Mouse (Mus musculus): ENCODE data around the gene Myocos. TPM values are rescaled to one million over a fixed set of nuclear protein-coding genes. Genes with fewer than 3 reads are reported as not detected.

The Myocos gene
- polyA plus RNA-seq, 1 experiment from 2014 or later = not detected

DNA sequence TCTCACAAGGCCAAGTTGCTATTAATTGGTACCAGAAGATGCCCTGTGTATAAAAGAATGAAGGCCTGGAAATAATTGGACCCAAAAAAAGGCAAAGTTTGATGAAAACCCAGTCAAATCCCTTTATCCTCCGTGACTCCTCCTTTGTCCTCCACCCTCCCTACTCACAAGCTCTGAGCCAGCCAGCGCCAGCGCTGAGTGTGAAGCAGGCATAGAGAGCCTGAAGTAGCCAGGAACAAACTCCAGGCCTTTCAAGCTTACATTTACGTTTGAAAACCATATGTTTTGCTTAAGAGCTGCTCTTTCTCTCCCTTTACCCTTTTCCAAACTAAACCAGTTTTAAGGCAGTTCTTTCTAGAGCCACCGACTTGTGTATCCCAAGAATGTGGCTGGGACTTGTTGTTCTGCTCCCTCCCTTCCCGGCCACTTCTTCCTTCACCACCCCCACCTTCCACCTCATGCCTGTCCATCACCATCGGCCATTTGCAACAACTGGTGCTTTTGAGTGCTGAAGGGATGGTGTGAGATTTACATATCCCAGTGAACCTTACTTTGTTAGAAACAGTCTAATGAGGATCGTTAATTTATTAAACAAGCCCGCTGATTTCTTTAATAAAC lies 48.3 kb downstream of the Myocos start:
- H3K36me3 ChIP-seq = no peaks in the 10 kb centered on the region
- no peaks in the 10 kb centered on the region for H3K9me3 ChIP-seq
- H3K27me3 ChIP-seq = no peaks in the 10 kb centered on the region
- H3K4me2 ChIP-seq = no peak overlapping the region
- H3K4me3 ChIP-seq = no peak overlapping the region
- no peak for ATAC-seq (ENCODE audit: borderline replicate concordance, extremely low read depth, low FRiP score, low TSS enrichment)
- WGBS = 37% methylated on average over 9 of the region's 9 CpGs
- no peak overlapping the region for H3K27ac ChIP-seq
- H3K4me1 ChIP-seq = no peaks in the 10 kb centered on the region
- no peak overlapping the region for H3K9ac ChIP-seq

- no peaks in the 10 kb centered on the region for H3K27me3 ChIP-seq
- H3K4me1 ChIP-seq = no peaks in the 10 kb centered on the region
- H3K4me2 ChIP-seq = no peak overlapping the region
- WGBS = 33% methylated on average over 1 of the region's 1 CpGs
- H3K36me3 ChIP-seq = no peaks in the 10 kb centered on the region
- ATAC-seq (ENCODE audit: borderline replicate concordance, extremely low read depth, low FRiP score, low TSS enrichment) = no peak
- H3K27ac ChIP-seq = no peak overlapping the region
- H3K4me3 ChIP-seq = no peak overlapping the region
- no peak overlapping the region for H3K9ac ChIP-seq
- H3K9me3 ChIP-seq = no peaks in the 10 kb centered on the region
Observed at GRCm38 (mm10) chr1:162608127-162608526, 49.9 kb downstream of the Myocos start.

DNA sequence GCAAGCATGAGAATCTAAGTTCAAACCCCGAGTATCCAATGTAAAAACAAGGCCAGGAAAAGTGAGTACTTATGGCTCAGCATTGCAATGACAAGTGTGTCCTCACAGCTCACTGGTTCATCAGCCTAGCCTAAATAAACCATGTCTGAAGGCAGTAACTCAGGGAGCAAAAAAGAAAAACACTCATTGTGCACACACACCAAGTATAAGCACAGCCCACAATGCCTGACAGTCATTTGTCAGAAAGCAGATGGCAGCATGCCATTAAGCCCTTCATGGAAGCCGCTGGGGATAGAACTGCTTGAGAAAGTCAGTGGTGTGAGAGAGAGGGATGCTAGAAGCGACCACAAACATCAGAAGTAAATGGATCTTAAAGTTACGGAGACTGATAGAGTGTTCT lies 56.7 kb downstream of the Myocos start:
- H3K27me3 ChIP-seq = no peaks in the 10 kb centered on the region
- no peak overlapping the region for H3K9ac ChIP-seq
- peak; percentile 52; the same call in 1 of the 2 replicates for ATAC-seq (ENCODE audit: borderline replicate concordance, extremely low read depth, low FRiP score, low TSS enrichment)
- H3K36me3 ChIP-seq = peaks cover 17% of the 10 kb centered on the region
- H3K4me3 ChIP-seq = no peak overlapping the region
- WGBS = 59% methylated on average over 4 of the region's 4 CpGs
- H3K4me1 ChIP-seq = no peaks in the 10 kb centered on the region
- no peaks in the 10 kb centered on the region for H3K9me3 ChIP-seq
- no peak overlapping the region for H3K27ac ChIP-seq
- no peak overlapping the region for H3K4me2 ChIP-seq

DNA sequence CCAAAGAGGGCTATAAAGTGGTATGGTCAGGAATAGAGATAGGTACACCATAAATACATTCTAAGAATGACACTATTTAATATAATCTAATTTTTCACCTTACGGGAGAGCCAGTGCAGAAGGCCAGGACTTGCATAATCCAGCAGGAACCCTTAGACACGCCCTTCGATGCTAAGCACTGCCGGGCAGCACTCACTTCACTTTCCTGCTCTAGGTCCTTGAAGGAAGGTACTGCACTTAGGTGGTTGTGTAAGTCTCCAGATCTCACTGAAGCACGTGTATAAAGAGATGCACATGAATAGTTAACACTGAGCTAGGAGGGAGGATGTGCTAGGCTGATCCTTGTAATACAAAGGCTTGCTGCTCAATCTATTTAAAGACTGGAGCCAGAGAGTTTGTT lies 58.4 kb downstream of the Myocos start:
- H3K36me3 ChIP-seq = peaks cover 17% of the 10 kb centered on the region
- no peak overlapping the region for H3K27ac ChIP-seq
- no peak for ATAC-seq (ENCODE audit: borderline replicate concordance, extremely low read depth, low FRiP score, low TSS enrichment)
- no peak overlapping the region for H3K4me3 ChIP-seq
- WGBS = 85% methylated on average over 5 of the region's 5 CpGs
- no peaks in the 10 kb centered on the region for H3K9me3 ChIP-seq
- no peaks in the 10 kb centered on the region for H3K27me3 ChIP-seq
- no peaks in the 10 kb centered on the region for H3K4me1 ChIP-seq
- no peak overlapping the region for H3K9ac ChIP-seq
- no peak overlapping the region for H3K4me2 ChIP-seq

DNA sequence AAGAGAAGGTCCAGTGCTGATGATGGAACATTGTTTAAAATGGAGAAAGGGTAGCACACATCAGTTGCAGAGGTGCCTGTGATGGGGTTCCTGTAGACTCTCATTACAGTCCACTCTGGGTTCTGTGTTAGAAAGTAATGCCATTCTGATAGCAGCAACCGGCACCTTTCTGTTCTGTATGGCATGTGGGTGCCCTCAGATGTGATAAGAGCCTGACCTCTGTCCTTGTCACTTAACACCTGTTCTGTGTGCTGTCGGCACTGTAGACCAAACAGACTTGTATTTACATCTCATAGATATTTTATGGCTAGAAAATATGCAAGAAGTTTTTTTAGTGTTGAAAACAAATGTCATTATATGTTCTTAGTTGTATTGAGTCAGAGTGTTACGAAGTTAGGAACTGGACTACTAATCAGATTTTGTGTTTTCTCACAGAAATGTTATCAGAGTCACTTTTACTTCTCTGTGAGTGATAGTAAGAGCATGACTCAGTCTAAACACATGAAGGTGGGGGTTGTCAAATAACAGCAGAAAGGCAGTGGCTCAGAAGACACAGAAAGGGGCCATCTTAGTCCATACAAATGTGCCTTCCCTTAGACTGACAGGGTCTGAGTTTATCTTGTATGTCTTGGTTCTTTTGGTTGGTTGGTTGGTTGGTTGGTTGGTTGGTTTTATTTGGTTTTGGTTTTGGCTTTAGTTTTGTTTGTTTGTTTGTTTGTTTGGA lies 60.5 kb downstream of the Myocos start:
- H3K27ac ChIP-seq = no peak overlapping the region
- ATAC-seq (ENCODE audit: borderline replicate concordance, extremely low read depth, low FRiP score, low TSS enrichment) = no peak
- WGBS = 46% methylated on average over 3 of the region's 3 CpGs
- peaks cover 17% of the 10 kb centered on the region for H3K36me3 ChIP-seq
- H3K9me3 ChIP-seq = no peaks in the 10 kb centered on the region
- no peak overlapping the region for H3K9ac ChIP-seq
- no peak overlapping the region for H3K4me3 ChIP-seq
- H3K4me1 ChIP-seq = no peaks in the 10 kb centered on the region
- H3K4me2 ChIP-seq = no peak overlapping the region
- H3K27me3 ChIP-seq = no peaks in the 10 kb centered on the region

Small RNAs within 50 kb of the gene (microRNA-seq; reads per million reads assigned to microRNA genes)
- not detected for gene Gm27616

Other genes starting within 250 kb of the Myocos start
- gene Dnm3, start 180.2 kb downstream of the Myocos start, polyA plus RNA-seq (2015; fragmentation: Nextera tagmentation; extraction: Ambion mirVana) = 2.2 and 2.7 TPM in 2 replicates
- gene Mettl13, start 109.7 kb downstream of the Myocos start, polyA plus RNA-seq (2015; fragmentation: Nextera tagmentation; extraction: Ambion mirVana) = 22.6 and 23.4 TPM in 2 replicates
- 49.7 and 53.6 TPM in 2 replicates for gene Vamp4, start 87.7 kb downstream of the Myocos start, polyA plus RNA-seq (2015; fragmentation: Nextera tagmentation; extraction: Ambion mirVana)
- gene Myoc, start 19.1 kb downstream of the Myocos start, polyA plus RNA-seq (2015; fragmentation: Nextera tagmentation; extraction: Ambion mirVana) = not detected in 2 replicates
- 136 and 140 TPM in 2 replicates for gene Prrc2c, start 82.3 kb upstream of the Myocos start, polyA plus RNA-seq (2015; fragmentation: Nextera tagmentation; extraction: Ambion mirVana)
- gene Fmo4, start 155.8 kb upstream of the Myocos start, polyA plus RNA-seq (2015; fragmentation: Nextera tagmentation; extraction: Ambion mirVana) = 1.5 and 1.8 TPM in 2 replicates
- gene Fmo1, start 208.4 kb upstream of the Myocos start, polyA plus RNA-seq (2015; fragmentation: Nextera tagmentation; extraction: Ambion mirVana) = 15.1 and 17.1 TPM in 2 replicates
- 13.9 and 24.7 TPM in 2 replicates for gene Fmo2, start 240.5 kb upstream of the Myocos start, polyA plus RNA-seq (2015; fragmentation: Nextera tagmentation; extraction: Ambion mirVana)

Measured in lung, embryonic 15.5 days (tissue).